Mouse (Mus musculus) limb, embryonic 11.5 days (tissue): ENCODE results near the gene Vil1. TPM values are rescaled to one million over a fixed set of nuclear protein-coding genes. Genes with fewer than 3 reads are reported as not detected.

ENCODE experiments used
- ATAC-seq: fragments of 200-750 bp; cut with Nextera tagmentation; 2 replicates; pipeline ENCODE4 v1.8.0; 2017; ENCODE audit warnings: low read depth; ENCODE audit not compliant: insufficient number of reproducible peaks, low FRiP score, low TSS enrichment
- DNase-seq: peaks from one replicate; pipeline ENCODE4 v3.0.0-alpha.2; 2015; ENCODE audit warnings: low spot score
- H3K27ac ChIP-seq: fragments of 300-500 bp; sonication (generic); replicated peaks from 2 replicates; pipeline ENCODE4 v1.5.1; 2014; ENCODE audit warnings: low read depth, mild to moderate bottlenecking, low read length
- H3K27me3 ChIP-seq: fragments of 300-500 bp; sonication (generic); 2 replicates; pipeline ENCODE4 v1.6.1; 2014; ENCODE audit warnings: mild to moderate bottlenecking, low read length, mixed read lengths; ENCODE audit not compliant: control insufficient read depth, insufficient read depth
- H3K36me3 ChIP-seq: fragments of 300-500 bp; sonication (generic); 2 replicates; pipeline ENCODE4 v1.6.1; 2014; ENCODE audit warnings: mild to moderate bottlenecking, low read length, moderate library complexity, mixed read lengths; ENCODE audit not compliant: control insufficient read depth, insufficient read depth
- H3K4me1 ChIP-seq: fragments of 300-500 bp; sonication (generic); 2 replicates; pipeline ENCODE4 v1.6.1; 2014; ENCODE audit warnings: low read length, mixed read lengths; ENCODE audit not compliant: control insufficient read depth, insufficient read depth
- H3K4me2 ChIP-seq: fragments of 300-500 bp; sonication (generic); 2 replicates; pipeline ENCODE4 v1.6.1; 2014; ENCODE audit warnings: low read depth, mild to moderate bottlenecking, moderate library complexity; ENCODE audit not compliant: severe bottlenecking
- H3K4me3 ChIP-seq: fragments of 300-500 bp; sonication (generic); 2 replicates; pipeline ENCODE4 v1.5.1; 2014; ENCODE audit warnings: low read depth, low read length
- H3K9ac ChIP-seq: fragments of 300-500 bp; sonication (generic); 2 replicates; pipeline ENCODE4 v1.6.1; 2014; ENCODE audit warnings: mild to moderate bottlenecking, low read length
- H3K9me3 ChIP-seq: fragments of 300-500 bp; sonication (generic); 2 replicates; pipeline ENCODE4 v1.6.1; 2016; ENCODE audit warnings: low read length; ENCODE audit not compliant: control insufficient read depth
- WGBS: fragments of 180-500 bp; shearing (Covaris S2); extraction: QIAGEN DNeasy Blood & Tissue Kit; methylation state at CpG from one replicate; pipeline ENCODE4 v1.1.7; 2014; 5-methylcytosine and 5-hydroxymethylcytosine counted together
- microRNA counts: library from miRNA; unstranded; fragments of <30 nt; microRNA quantifications from one replicate; lab custom pipeline; 2016
- microRNA-seq: library from miRNA; unstranded; fragments of <30 nt; microRNA quantifications from one replicate; pipeline ENCODE4, GENCODE M21; 2016
- polyA plus RNA-seq: library from polyadenylated mRNA; unstranded; fragments of >200 nt; fragmentation: Nextera tagmentation; extraction: Ambion mirVana; gene quantifications from 2 replicates; pipeline ENCODE4 v1.2.1, GENCODE M21; 2014

Vil1 gene
- polyA plus RNA-seq, 1 experiment from 2014 or later: 0.16 TPM

DNA sequence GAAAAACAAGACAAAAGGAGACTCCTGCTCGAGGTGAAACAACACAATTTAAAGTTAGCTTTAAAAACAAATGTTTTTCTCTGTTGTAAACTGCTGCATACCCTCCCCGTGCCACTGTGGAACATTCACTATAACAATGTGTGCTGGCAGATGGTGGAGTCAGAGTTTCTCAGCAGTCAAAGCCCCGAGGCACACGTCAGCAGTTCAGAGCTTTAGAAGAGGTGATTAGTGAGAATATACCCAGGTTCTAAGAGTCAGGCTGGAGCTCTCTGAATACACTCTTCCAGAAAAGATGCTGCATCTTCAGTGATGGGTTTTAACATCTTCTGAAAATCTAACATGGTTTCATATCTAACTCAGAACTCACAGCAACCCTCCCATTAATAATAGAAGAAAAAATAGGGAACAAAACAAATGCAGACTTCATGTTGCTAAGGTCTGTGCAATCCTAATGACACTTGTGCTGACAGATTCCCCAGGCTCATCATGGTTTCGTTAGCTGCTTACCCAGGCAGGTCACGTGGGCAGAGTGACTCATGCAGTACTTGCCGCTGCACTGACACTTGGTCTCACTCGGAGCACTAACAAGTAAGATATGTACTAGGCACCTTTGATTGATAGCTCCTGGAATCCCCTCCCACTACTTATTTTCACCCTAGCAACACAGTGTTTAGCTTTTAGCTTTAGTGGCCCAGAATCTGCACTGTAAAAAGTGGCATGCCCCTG, 28.7 kb downstream of the Vil1 start:
- no peaks in the 10 kb centered on the region for H3K9me3 ChIP-seq
- no peaks in the 10 kb centered on the region for H3K4me1 ChIP-seq
- H3K4me3 ChIP-seq: no peak overlapping the region
- no peak overlapping the region for H3K4me2 ChIP-seq
- ATAC-seq (no peak), DNase-seq (no peak)
- peaks cover 9% of the 10 kb centered on the region; the same call in 1 of the 2 replicates for H3K36me3 ChIP-seq
- H3K27ac ChIP-seq: no peak overlapping the region
- 76% methylated on average over 8 of the region's 8 CpGs for WGBS
- no peak overlapping the region for H3K9ac ChIP-seq
- H3K27me3 ChIP-seq: no peaks in the 10 kb centered on the region

DNA sequence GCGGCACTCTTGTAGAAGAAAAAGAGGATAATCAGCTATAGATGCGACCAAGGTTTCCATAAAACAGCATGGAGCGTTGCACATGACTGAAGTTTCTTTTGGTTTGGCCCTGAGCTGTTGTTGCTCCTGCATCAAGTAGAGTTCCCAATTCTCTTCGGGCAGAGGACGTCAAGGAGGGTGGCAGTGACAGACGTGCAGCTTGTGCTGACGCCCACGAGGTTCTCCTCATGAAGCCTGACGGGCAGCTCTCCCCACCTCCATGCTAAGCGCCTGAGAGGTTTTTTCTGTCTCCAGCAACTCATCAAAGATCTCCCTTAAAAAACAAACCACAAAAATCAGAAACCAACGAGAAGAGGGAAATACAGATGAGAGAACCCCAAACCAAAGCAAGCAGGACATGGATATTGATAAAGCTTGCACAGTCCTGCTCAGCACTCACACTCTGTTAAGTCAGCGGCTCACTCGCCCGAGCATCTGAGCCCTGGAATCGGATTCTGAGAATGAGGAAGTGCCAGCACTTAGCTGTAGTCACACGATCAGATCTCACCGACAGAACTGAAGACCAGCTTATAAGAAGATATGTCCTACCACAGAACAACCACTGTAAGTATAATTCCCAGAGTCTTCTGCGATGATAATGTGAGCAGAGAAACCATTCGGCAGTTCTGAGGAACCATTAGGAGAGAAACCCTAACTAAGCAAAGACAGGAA, 30.1 kb downstream of the Vil1 start:
- H3K27ac ChIP-seq: no peak overlapping the region
- no peak for DNase-seq
- 93% methylated on average over 19 of the region's 19 CpGs for WGBS

DNA sequence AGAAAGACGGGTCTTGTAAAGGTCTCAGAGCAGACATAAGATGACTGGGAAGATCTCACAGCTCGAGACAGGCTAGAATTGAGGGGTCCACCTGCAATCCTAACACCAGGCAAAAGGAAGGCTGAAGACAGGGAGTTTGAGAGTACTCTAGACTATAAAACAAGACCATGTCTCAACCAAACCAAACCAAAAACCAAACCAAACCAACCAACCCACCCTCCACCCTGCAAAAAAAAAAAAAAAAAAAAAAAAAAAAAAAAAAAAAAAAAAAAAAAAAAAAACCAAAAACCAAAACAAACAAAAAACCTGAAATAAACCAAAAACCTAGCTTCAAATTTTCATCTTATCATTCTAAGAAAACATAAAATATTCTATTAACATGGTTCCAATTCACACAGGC, 35.4 kb downstream of the Vil1 start:
- DNase-seq: no peak
- 89% methylated on average over 2 of the region's 2 CpGs for WGBS
- no peak overlapping the region for H3K4me2 ChIP-seq
- H3K36me3 ChIP-seq: peaks cover 13% of the 10 kb centered on the region; the same call in 1 of the 2 replicates
- no peak overlapping the region for H3K9ac ChIP-seq
- H3K9me3 ChIP-seq: no peaks in the 10 kb centered on the region
- no peaks in the 10 kb centered on the region for H3K27me3 ChIP-seq
- ATAC-seq: no peak
- no peak overlapping the region for H3K27ac ChIP-seq
- no peaks in the 10 kb centered on the region for H3K4me1 ChIP-seq
- no peak overlapping the region for H3K4me3 ChIP-seq

More for the DNA sequence above, 30.1 kb downstream of the Vil1 start:
- peaks cover 11% of the 10 kb centered on the region; the same call in 1 of the 2 replicates for H3K36me3 ChIP-seq
- no peak overlapping the region for H3K4me2 ChIP-seq
- no peaks in the 10 kb centered on the region for H3K27me3 ChIP-seq
- no peaks in the 10 kb centered on the region for H3K9me3 ChIP-seq
- ATAC-seq: no peak
- H3K9ac ChIP-seq: no peak overlapping the region
- no peak overlapping the region for H3K4me3 ChIP-seq
- no peaks in the 10 kb centered on the region for H3K4me1 ChIP-seq

DNA sequence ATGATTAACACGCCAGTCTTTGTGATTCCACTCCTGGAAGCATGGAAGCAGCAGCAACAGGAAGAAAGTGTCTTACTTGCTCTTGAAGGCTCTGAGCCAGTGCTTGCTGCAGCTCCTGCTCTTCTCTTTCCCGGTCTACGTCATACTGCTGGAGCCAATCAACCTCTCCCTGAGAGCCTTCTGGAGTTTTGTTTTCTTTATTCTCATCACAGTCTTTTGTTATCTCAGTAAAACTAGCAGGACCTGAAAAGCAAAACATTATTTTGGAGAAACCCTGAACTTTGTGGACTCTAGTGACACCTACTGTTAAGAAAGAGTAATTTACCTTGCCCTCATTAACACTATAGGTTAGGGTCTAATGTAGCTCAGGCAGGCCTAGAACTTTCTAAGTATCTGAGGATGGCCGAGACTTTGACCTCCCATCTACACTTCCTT, 43.5 kb downstream of the Vil1 start:
- DNase-seq (no peak), ATAC-seq (no peak)
- Histone ChIP-seq H3K9ac (no peak overlapping the region), H3K27ac (no peak overlapping the region), H3K9me3 (no peaks in the 10 kb centered on the region), H3K4me2 (no peak overlapping the region), H3K4me1 (no peaks in the 10 kb centered on the region), H3K27me3 (no peaks in the 10 kb centered on the region), H3K36me3 (peaks cover 12% of the 10 kb centered on the region; the same call in 1 of the 2 replicates), H3K4me3 (no peak overlapping the region)
- WGBS: 84% methylated on average over 4 of the region's 4 CpGs

DNA sequence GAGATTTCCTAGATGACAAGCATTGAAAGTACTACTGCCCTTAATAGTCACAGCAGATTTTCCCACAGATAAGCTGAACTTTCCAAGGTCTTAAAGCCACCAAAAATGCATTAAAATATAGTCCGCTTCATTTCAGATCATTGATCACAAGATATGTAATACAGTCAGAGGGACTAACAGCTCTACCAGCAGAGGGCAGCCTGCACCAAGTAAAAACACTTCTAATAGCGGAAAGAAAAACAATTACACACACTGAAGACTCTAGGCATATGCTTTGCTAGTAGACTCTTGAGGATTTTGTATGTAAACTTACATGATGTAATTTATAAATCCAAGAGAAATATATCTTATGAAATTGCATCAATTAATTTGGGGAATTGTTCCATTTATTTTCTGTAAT, 51.1 kb downstream of the Vil1 start:
- H3K4me3 ChIP-seq: no peak overlapping the region
- 81% methylated on average over 2 of the region's 2 CpGs for WGBS
- ATAC-seq: no peak

More for the DNA sequence above, 51.1 kb downstream of the Vil1 start:
- peak; percentile 26 for DNase-seq
- Histone ChIP-seq H3K36me3 (peaks cover 7% of the 10 kb centered on the region), H3K4me2 (no peak overlapping the region), H3K9ac (no peak overlapping the region), H3K27me3 (no peaks in the 10 kb centered on the region), H3K4me1 (no peaks in the 10 kb centered on the region), H3K9me3 (no peaks in the 10 kb centered on the region), H3K27ac (no peak overlapping the region)

MicroRNA genes within 50 kb of the gene (microRNA counts, 519-probe panel; counts per million panel counts)
- 4,079 counts per million, percentile 60 among the panel's probes with 10 or more counts for microRNA mmu-miR-26b (lab: Ali Mortazavi, UCI)

Small RNA genes within 50 kb of the gene (microRNA-seq; reads per million reads assigned to microRNA genes)
- 17,359 reads per million, percentile 97 among the genes with 10 or more reads in this experiment for gene Mir26b

Other genes with a start within 250 kb of the Vil1 start
- gene Cxcr1, start 214.7 kb upstream of the Vil1 start, polyA plus RNA-seq: not detected in 2 replicates
- 314 and 323 TPM in 2 replicates for gene Arpc2, start 173.3 kb upstream of the Vil1 start, polyA plus RNA-seq
- 0.51 TPM in 1 of 2 replicates, not detected in the other for gene Gpbar1, start 130.8 kb upstream of the Vil1 start, polyA plus RNA-seq
- 218 and 223 TPM in 2 replicates for gene Aamp, start 124.6 kb upstream of the Vil1 start, polyA plus RNA-seq
- gene Pnkd, start 124.4 kb upstream of the Vil1 start, polyA plus RNA-seq: 118 and 119 TPM in 2 replicates
- gene Tmbim1, start 103.8 kb upstream of the Vil1 start, polyA plus RNA-seq: 10.3 and 10.5 TPM in 2 replicates
- gene Catip, start 47.3 kb upstream of the Vil1 start, polyA plus RNA-seq: 0.25 and 0.79 TPM in 2 replicates
- 1.0 and 1.8 TPM in 2 replicates for gene Slc11a1, start 34.2 kb upstream of the Vil1 start, polyA plus RNA-seq
- 74.7 and 75.8 TPM in 2 replicates for gene Ctdsp1, start 17.9 kb upstream of the Vil1 start, polyA plus RNA-seq
- gene Cnot9, start 96.7 kb downstream of the Vil1 start, polyA plus RNA-seq: 113 and 120 TPM in 2 replicates
- 0.53 and 0.79 TPM in 2 replicates for gene Plcd4, start 133.5 kb downstream of the Vil1 start, polyA plus RNA-seq
- gene Usp37, start 134.9 kb downstream of the Vil1 start, polyA plus RNA-seq: 46.4 and 52.2 TPM in 2 replicates
- gene Zfp142, start 178.9 kb downstream of the Vil1 start, polyA plus RNA-seq: 10.2 and 11.6 TPM in 2 replicates
- 15.4 and 15.9 TPM in 2 replicates for gene Bcs1l, start 178.9 kb downstream of the Vil1 start, polyA plus RNA-seq
- 8.8 and 9.2 TPM in 2 replicates for gene Rnf25, start 192.0 kb downstream of the Vil1 start, polyA plus RNA-seq
- gene Stk36, start 192.1 kb downstream of the Vil1 start, polyA plus RNA-seq: 13.6 and 16.1 TPM in 2 replicates